Mouse (Mus musculus) hindlimb bud, embryonic 11.5 days (tissue): ENCODE data around the gene Knstrn.
A peak's percentile ranks its signal among the peaks of the same experiment; 100 is the strongest.

Experiments
- DNase-seq: peaks from one replicate; pipeline ENCODE4 v3.0.0-alpha.2; 2012; ENCODE audit warnings: low read depth, low spot score; ENCODE audit errors: extremely low spot score

Gene Knstrn

GRCm38 (mm10) chr2:118899981-118900825 lies 86.4 kb downstream of the Knstrn start, which contains the start of gene Bahd1:
Gene Bahd1, plus strand, starts transcription at chr2:118900377.
- DNase-seq = no peak

GRCm38 (mm10) chr2:118900826-118901140 lies 87.0 kb downstream of the Knstrn start:
- no peak for DNase-seq

- DNase-seq = peak; percentile 50
Measured at GRCm38 (mm10) chr2:118901175-118902031, 87.6 kb downstream of the Knstrn start.

GRCm38 (mm10) chr2:118902051-118903025 lies 88.5 kb downstream of the Knstrn start:
- DNase-seq = no peak

GRCm38 (mm10) chr2:118903333-118903741 lies 89.5 kb downstream of the Knstrn start:
- no peak for DNase-seq
